Mouse (Mus musculus) lung, embryonic 15.5 days (tissue): ENCODE results near the gene Rrp1. TPM values are rescaled to one million over a fixed set of nuclear protein-coding genes. Genes with fewer than 3 reads are reported as not detected.

Experiments used
- ATAC-seq: fragments of 200-750 bp; cut with Nextera tagmentation; 2 replicates; pipeline ENCODE4 v1.8.0; 2017; ENCODE audit warnings: moderate number of reproducible peaks, borderline replicate concordance; ENCODE audit not compliant: low FRiP score, low TSS enrichment; ENCODE audit errors: extremely low read depth
- H3K27ac ChIP-seq: fragments of 300-500 bp; sonication (generic); 2 replicates; pipeline ENCODE4 v1.5.1; 2015; ENCODE audit warnings: moderate library complexity, mild to moderate bottlenecking, inconsistent platforms
- H3K27me3 ChIP-seq: fragments of 300-500 bp; sonication (generic); 2 replicates; pipeline ENCODE4 v1.6.1; 2015; ENCODE audit warnings: inconsistent platforms
- H3K36me3 ChIP-seq: fragments of 300-500 bp; sonication (generic); 2 replicates; pipeline ENCODE4 v1.6.1; 2015; ENCODE audit warnings: inconsistent platforms
- H3K4me1 ChIP-seq: fragments of 300-500 bp; sonication (generic); 2 replicates; pipeline ENCODE4 v1.6.1; 2015; ENCODE audit warnings: inconsistent platforms
- H3K4me2 ChIP-seq: fragments of 300-500 bp; sonication (generic); 2 replicates; pipeline ENCODE4 v1.6.1; 2015; ENCODE audit warnings: inconsistent platforms, mild to moderate bottlenecking, moderate library complexity
- H3K4me3 ChIP-seq: fragments of 300-500 bp; sonication (generic); 2 replicates; pipeline ENCODE4 v1.5.1; 2015; ENCODE audit warnings: mild to moderate bottlenecking, inconsistent platforms
- H3K9ac ChIP-seq: fragments of 300-500 bp; sonication (generic); 2 replicates; pipeline ENCODE4 v1.6.1; 2015; ENCODE audit warnings: inconsistent platforms
- H3K9me3 ChIP-seq: fragments of 300-500 bp; sonication (generic); 2 replicates; pipeline ENCODE4 v1.6.1; 2016; ENCODE audit warnings: inconsistent platforms
- WGBS: fragments of 180-500 bp; shearing (Covaris S2); methylation state at CpG from one replicate; pipeline ENCODE4 v1.1.7; 2015; 5-methylcytosine and 5-hydroxymethylcytosine counted together
- microRNA-seq: library from miRNA; unstranded; fragments of <30 nt; microRNA quantifications from one replicate; pipeline ENCODE4, GENCODE M21; 2016
- polyA plus RNA-seq: library from polyadenylated mRNA; unstranded; fragments of >200 nt; fragmentation: Nextera tagmentation; extraction: Ambion mirVana; gene quantifications from 2 replicates; pipeline ENCODE4 v1.2.1, GENCODE M21; 2015

Gene Rrp1
- polyA plus RNA-seq, 1 experiment from 2014 or later: 284 TPM

DNA sequence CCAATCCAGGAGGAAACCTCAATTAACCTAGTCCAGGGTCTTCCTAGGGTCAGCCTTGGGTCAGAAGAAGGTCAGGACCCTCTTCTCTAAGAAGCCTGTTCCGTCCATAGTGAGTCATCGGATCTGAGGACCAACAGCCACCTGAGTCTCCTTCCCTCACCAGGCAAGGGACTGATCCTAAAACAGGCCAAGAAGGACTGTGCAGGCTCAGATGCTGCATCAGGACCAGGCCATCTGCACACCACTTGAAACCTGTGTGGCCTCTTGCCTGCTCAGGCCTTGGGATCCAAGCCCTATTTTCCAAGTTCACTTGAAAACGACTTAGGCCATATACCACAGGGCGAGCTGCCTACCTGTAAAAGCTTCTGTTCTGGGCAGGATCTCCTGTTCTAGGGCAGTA lies 59.6 kb downstream of the Rrp1 start:
- H3K9ac ChIP-seq: no peak overlapping the region
- no peak overlapping the region for H3K4me3 ChIP-seq
- 0 out of 2 replicates have a peak overlapping the region, but pooled peaks have one; percentile 92 for H3K4me2 ChIP-seq
- WGBS: 74% methylated on average over 4 of the region's 4 CpGs
- H3K27ac ChIP-seq: no peak overlapping the region
- no peaks in the 10 kb centered on the region for H3K36me3 ChIP-seq
- peaks cover 20% of the 10 kb centered on the region for H3K4me1 ChIP-seq
- no peak for ATAC-seq
- H3K9me3 ChIP-seq: no peaks in the 10 kb centered on the region
- H3K27me3 ChIP-seq: no peaks in the 10 kb centered on the region

DNA sequence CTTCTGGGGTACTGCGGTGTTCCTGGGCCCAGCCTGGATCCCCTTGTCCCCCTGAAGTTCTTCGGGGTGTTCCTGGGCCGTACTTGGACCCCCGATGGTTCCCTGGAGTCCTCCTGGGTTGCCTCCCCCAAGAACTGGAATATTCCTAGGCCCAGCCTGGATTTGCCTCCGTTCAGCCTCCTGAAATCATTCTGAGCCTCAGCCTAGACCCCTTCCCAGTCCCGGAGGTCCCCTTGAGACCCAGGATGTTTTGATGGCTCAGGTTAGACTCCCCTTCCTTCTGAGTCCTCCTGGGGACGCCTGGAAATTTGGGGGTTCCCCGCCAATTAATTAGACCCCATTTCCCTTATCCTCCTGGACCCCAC lies 60.2 kb downstream of the Rrp1 start:
- H3K4me3 ChIP-seq: peak overlapping the region; percentile 97
- peak overlapping the region; percentile 92 for H3K4me2 ChIP-seq
- peaks cover 20% of the 10 kb centered on the region for H3K4me1 ChIP-seq
- no peaks in the 10 kb centered on the region for H3K9me3 ChIP-seq
- no peaks in the 10 kb centered on the region for H3K36me3 ChIP-seq
- H3K27ac ChIP-seq: peak overlapping the region; percentile 71
- peak; percentile 20; the same call in 1 of the 2 replicates for ATAC-seq
- H3K9ac ChIP-seq: peak overlapping the region; percentile 100
- H3K27me3 ChIP-seq: no peaks in the 10 kb centered on the region
- WGBS: 17% methylated on average over 8 of the region's 8 CpGs

DNA sequence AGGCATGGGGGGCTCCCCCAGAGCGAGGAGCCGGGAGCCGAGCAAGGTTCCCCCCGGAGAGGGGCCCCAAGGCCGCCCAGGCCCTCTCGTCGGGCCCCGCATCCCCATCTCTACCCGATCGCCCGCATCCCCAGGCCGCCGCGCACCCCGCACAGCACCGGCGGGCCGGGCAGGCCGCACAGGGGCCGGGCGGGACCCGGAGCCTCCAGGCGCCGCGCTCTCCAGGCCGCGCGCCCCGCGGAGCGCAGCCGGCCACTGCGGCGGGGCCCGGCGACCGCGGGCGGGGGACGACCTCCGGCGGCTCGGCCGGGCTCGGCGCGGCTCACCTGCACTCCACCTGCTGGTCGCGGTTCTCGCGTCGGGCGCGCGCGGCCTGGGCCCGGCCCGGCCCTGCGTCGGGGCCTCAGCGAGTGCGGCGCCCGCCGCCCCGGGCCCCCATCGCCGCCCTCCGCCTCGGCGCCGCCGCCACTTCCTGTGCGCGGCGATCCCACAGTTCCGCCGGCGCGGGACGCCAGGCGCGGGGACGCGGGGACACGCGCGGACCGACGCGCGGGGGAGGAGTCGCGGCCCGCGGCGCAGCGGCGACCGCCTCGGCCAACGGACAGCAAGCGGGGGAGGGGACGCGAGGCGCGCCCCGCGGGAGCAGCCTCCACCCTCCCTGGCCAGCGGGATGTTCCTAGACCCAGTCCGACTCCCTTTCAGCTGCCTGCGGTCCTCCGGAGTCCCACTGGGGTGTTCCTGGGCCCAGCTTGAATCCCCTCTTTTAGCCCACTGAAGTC lies 60.8 kb downstream of the Rrp1 start, which contains the start of gene Agpat3:
Gene Agpat3 (minus strand): TSS at position 603 of the 779 bp plus-strand sequence.
- peak; percentile 82 for ATAC-seq
- Histone ChIP-seq H3K4me1 (peaks cover 20% of the 10 kb centered on the region), H3K4me2 (peak within 1 kb of the TSS; percentile 92), H3K9me3 (no peaks in the 10 kb centered on the region), H3K9ac (peak within 1 kb of the TSS; percentile 100), H3K27me3 (no peaks in the 10 kb centered on the region), H3K36me3 (no peaks in the 10 kb centered on the region), H3K4me3 (peak within 1 kb of the TSS; percentile 97), H3K27ac (peak within 1 kb of the TSS; percentile 71)
- under 1% methylated on average over 101 of the region's 113 CpGs for WGBS

DNA sequence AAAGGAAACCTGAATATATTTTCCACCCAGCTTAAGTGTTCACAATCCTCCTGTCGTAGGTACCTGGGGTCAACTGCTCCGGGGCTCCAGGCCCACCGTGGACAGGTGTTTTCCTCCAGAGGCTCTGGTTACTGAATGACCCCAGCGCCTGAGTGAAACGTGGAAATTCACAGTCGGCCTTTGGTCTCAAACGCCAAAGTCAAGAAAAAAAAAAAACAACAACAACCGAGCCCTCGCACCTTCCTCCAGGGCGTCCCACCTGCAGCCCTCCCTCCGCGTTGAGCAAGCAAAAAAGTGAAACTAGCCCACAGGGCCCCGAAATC lies 61.3 kb downstream of the Rrp1 start:
- WGBS: 1% methylated on average over 13 of the region's 13 CpGs
- ATAC-seq: no peak

GRCm38 (mm10) chr10:78350796-78351556 lies 61.9 kb downstream of the Rrp1 start:
- Histone ChIP-seq H3K36me3 (no peaks in the 10 kb centered on the region), H3K9ac (peak overlapping the region; percentile 100), H3K4me3 (peak overlapping the region; percentile 97), H3K4me1 (peaks cover 17% of the 10 kb centered on the region), H3K4me2 (peak overlapping the region; percentile 92), H3K27me3 (no peaks in the 10 kb centered on the region), H3K9me3 (no peaks in the 10 kb centered on the region), H3K27ac (no peak overlapping the region)
- ATAC-seq: no peak
- WGBS: 23% methylated on average over 6 of the region's 6 CpGs

More for the DNA sequence above, 61.3 kb downstream of the Rrp1 start:
- Histone ChIP-seq H3K27ac (peak overlapping the region; percentile 71), H3K4me3 (peak overlapping the region; percentile 97), H3K27me3 (no peaks in the 10 kb centered on the region), H3K4me1 (peaks cover 18% of the 10 kb centered on the region), H3K9me3 (no peaks in the 10 kb centered on the region), H3K4me2 (peak overlapping the region; percentile 92), H3K9ac (peak overlapping the region; percentile 100), H3K36me3 (no peaks in the 10 kb centered on the region)

Small RNA genes within 50 kb of the gene (microRNA-seq; reads per million reads assigned to microRNA genes)
- gene Mir6410: not detected
- 0.74 reads per million for gene Mir6907
- gene Mir6908: not detected

Other genes with a start within 250 kb of the Rrp1 start
- gene D10Jhu81e, start 243.3 kb downstream of the Rrp1 start, polyA plus RNA-seq: 32.8 and 34.8 TPM in 2 replicates
- gene Pwp2, start 227.9 kb downstream of the Rrp1 start, polyA plus RNA-seq: 19.4 and 19.7 TPM in 2 replicates
- 13.0 and 14.4 TPM in 2 replicates for gene Trappc10, start 168.4 kb downstream of the Rrp1 start, polyA plus RNA-seq
- gene Agpat3, start 60.6 kb downstream of the Rrp1 start, polyA plus RNA-seq: 64.4 and 68.1 TPM in 2 replicates
- gene Cstb, start 12.6 kb upstream of the Rrp1 start, polyA plus RNA-seq: 219 and 222 TPM in 2 replicates
- gene Pdxk, start 51.9 kb upstream of the Rrp1 start, polyA plus RNA-seq: 7.4 and 7.8 TPM in 2 replicates
- not detected in 2 replicates for gene Olfr1358, start 104.4 kb upstream of the Rrp1 start, polyA plus RNA-seq
- gene Ilvbl, start 161.3 kb upstream of the Rrp1 start, polyA plus RNA-seq: 49.0 and 52.2 TPM in 2 replicates
- 19.1 and 21.8 TPM in 2 replicates for gene Syde1, start 178.9 kb upstream of the Rrp1 start, polyA plus RNA-seq
- not detected in 2 replicates for gene Olfr1357, start 205.0 kb upstream of the Rrp1 start, polyA plus RNA-seq